Mouse (Mus musculus): ENCODE measurements around the gene Ripk3. TPM values are rescaled to one million over a fixed set of nuclear protein-coding genes. Genes with fewer than 3 reads are reported as not detected.

The Ripk3 gene
- total RNA-seq, 1 experiment, result 9.0 TPM

GRCm38 (mm10) chr14:55793461-55793860 lies 4.8 kb upstream of the Ripk3 start:
- H3K9me3 ChIP-seq (ENCODE audit: control insufficient read depth, insufficient read depth, low read depth, low read length), result peaks cover 4% of the 10 kb centered on the region; the same call in 1 of the 2 replicates
- DNase-seq (ENCODE audit: low read depth, low spot score), result no peak
- no peak overlapping the region for H3K27ac ChIP-seq (ENCODE audit: insufficient read depth, low read depth, low read length, poor library complexity, severe bottlenecking)
- no peak overlapping the region for H3K9ac ChIP-seq (ENCODE audit: insufficient read depth, low read depth, low read length, poor library complexity, severe bottlenecking)
- H3K4me1 ChIP-seq (ENCODE audit: control insufficient read depth in 2 of 2, insufficient read depth in 2 of 2, low read length in 2 of 2, poor library complexity in 1 of 2), result peaks cover 0 to 2% of the 10 kb centered on the region in 2 experiments; a peak in 1 of 4 replicates
- H3K4me3 ChIP-seq (ENCODE audit: insufficient read depth in 1 of 2, low read depth in 1 of 2, low read length in 2 of 2, poor library complexity in 1 of 2, severe bottlenecking in 1 of 2), result no peak overlapping the region
- H3K36me3 ChIP-seq (ENCODE audit: control insufficient read depth, insufficient read depth, low read length, poor library complexity, severe bottlenecking), result no peaks in the 10 kb centered on the region
- no peak for TF ChIP-seq ZC3H11A (IDR thresholded peaks at IDR 0.05; ENCODE audit: borderline replicate concordance, low read depth, low read length)
- no peak for TF ChIP-seq HCFC1 (IDR thresholded peaks at IDR 0.05; ENCODE audit: borderline replicate concordance, insufficient read depth, low read length)
- no peak for TF ChIP-seq MAFK (IDR thresholded peaks at IDR 0.05; ENCODE audit: insufficient read depth, low read depth, low read length)
- no peak for TF ChIP-seq ZNF384 (IDR thresholded peaks at IDR 0.05; ENCODE audit: low read depth, low read length)
- TF ChIP-seq CHD2 (IDR thresholded peaks at IDR 0.05; ENCODE audit: low read depth, low read length), result no peak
- in situ Hi-C loops (cut with MboI; ENCODE audit: low sequenced_read_pairs in 2 of 2, unreplicated experiment in 2 of 2), result no loop called here

DNA sequence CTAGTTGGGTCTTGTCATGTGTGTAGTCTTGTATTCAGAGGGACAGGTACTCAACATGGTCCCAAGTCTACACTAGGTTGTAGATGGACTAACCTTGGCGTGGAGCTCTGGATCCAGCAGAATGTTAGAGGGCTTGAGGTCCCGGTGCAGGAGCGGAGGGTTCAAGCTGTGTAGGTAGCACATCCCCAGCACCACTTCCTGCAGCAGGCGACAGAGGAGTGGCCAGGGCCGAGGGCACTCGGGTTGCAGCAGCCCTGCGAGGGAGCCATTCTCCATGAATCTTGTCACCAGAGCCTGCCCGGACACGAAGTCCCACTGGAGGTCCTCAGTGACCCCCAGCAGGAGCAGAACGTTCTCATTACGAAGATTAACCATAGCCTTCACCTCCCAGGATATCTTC lies 934 bp downstream of the Ripk3 start:
- Histone ChIP-seq H3K36me3 (ENCODE audit: control insufficient read depth, insufficient read depth, low read length, poor library complexity, severe bottlenecking) (no peaks in the 10 kb centered on the region; the same call in 1 of the 2 replicates), H3K4me1 (ENCODE audit: control insufficient read depth in 2 of 2, insufficient read depth in 2 of 2, low read length in 2 of 2, poor library complexity in 1 of 2) (peaks cover 0 to 7% of the 10 kb centered on the region in 2 experiments; a peak in 1 of 4 replicates), H3K27ac (ENCODE audit: insufficient read depth, low read depth, low read length, poor library complexity, severe bottlenecking) (no peak overlapping the region), H3K4me3 (ENCODE audit: insufficient read depth in 1 of 2, low read depth in 1 of 2, low read length in 2 of 2, poor library complexity in 1 of 2, severe bottlenecking in 1 of 2) (peak overlapping the region; percentile 57 to 60; a peak in 3 of 4 replicates), H3K9ac (ENCODE audit: insufficient read depth, low read depth, low read length, poor library complexity, severe bottlenecking) (no peak overlapping the region), H3K9me3 (ENCODE audit: control insufficient read depth, insufficient read depth, low read depth, low read length) (no peaks in the 10 kb centered on the region)
- TF ChIP-seq MAFK (IDR thresholded peaks at IDR 0.05; ENCODE audit: insufficient read depth, low read depth, low read length) (no peak), HCFC1 (IDR thresholded peaks at IDR 0.05; ENCODE audit: borderline replicate concordance, insufficient read depth, low read length) (no peak), CHD2 (IDR thresholded peaks at IDR 0.05; ENCODE audit: low read depth, low read length) (no peak), ZC3H11A (IDR thresholded peaks at IDR 0.05; ENCODE audit: borderline replicate concordance, low read depth, low read length) (no peak), ZNF384 (IDR thresholded peaks at IDR 0.05; ENCODE audit: low read depth, low read length) (no peak)
- DNase-seq (ENCODE audit: low read depth, low spot score), result no peak
- in situ Hi-C loops (cut with MboI; ENCODE audit: low sequenced_read_pairs in 2 of 2, unreplicated experiment in 2 of 2), result no loop called here

- Histone ChIP-seq H3K36me3 (ENCODE audit: control insufficient read depth, insufficient read depth, low read length, poor library complexity, severe bottlenecking) (no peaks in the 10 kb centered on the region; the same call in 1 of the 2 replicates), H3K27ac (ENCODE audit: insufficient read depth, low read depth, low read length, poor library complexity, severe bottlenecking) (no peak overlapping the region), H3K4me1 (ENCODE audit: control insufficient read depth in 2 of 2, insufficient read depth in 2 of 2, low read length in 2 of 2, poor library complexity in 1 of 2) (peaks cover 0 to 10% of the 10 kb centered on the region in 2 experiments; a peak in 1 of 4 replicates), H3K4me3 (ENCODE audit: insufficient read depth in 1 of 2, low read depth in 1 of 2, low read length in 2 of 2, poor library complexity in 1 of 2, severe bottlenecking in 1 of 2) (no peak overlapping the region), H3K9ac (ENCODE audit: insufficient read depth, low read depth, low read length, poor library complexity, severe bottlenecking) (no peak overlapping the region), H3K9me3 (ENCODE audit: control insufficient read depth, insufficient read depth, low read depth, low read length) (no peaks in the 10 kb centered on the region)
- no peak for TF ChIP-seq ZC3H11A (IDR thresholded peaks at IDR 0.05; ENCODE audit: borderline replicate concordance, low read depth, low read length)
- no peak for DNase-seq (ENCODE audit: low read depth, low spot score)
- in situ Hi-C loops (cut with MboI; ENCODE audit: low sequenced_read_pairs in 2 of 2, unreplicated experiment in 2 of 2), result no loop called here
Measured at GRCm38 (mm10) chr14:55785195-55785594, 3.5 kb downstream of the Ripk3 start.

DNA sequence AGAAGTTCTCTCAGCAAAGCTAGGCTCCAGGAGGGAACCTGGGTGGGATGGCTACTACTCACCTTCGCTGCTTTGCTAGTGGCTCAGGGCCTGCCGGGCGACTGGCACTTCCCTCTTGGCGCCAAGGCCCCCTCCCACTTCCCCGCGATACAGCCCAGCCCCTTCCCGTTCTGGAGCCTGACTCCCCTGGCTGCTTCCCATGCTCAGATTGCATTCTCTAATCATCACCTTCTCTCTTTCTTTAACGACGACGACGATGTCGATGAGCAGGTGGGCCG lies 4.8 kb downstream of the Ripk3 start, which contains the start of gene Adcy4:
TSS of gene Adcy4 (minus strand) at position 138 of the 278 bp plus-strand sequence.
- in situ Hi-C loops (cut with MboI; ENCODE audit: low sequenced_read_pairs in 2 of 2, unreplicated experiment in 2 of 2), result no loop called here
- Histone ChIP-seq H3K9me3 (ENCODE audit: control insufficient read depth, insufficient read depth, low read depth, low read length) (no peaks in the 10 kb centered on the region), H3K4me1 (ENCODE audit: control insufficient read depth in 2 of 2, insufficient read depth in 2 of 2, low read length in 2 of 2, poor library complexity in 1 of 2) (peaks cover 0 to 9% of the 10 kb centered on the region in 2 experiments; a peak in 1 of 4 replicates), H3K27ac (ENCODE audit: insufficient read depth, low read depth, low read length, poor library complexity, severe bottlenecking) (no peak within 1 kb of the TSS), H3K4me3 (ENCODE audit: insufficient read depth in 1 of 2, low read depth in 1 of 2, low read length in 2 of 2, poor library complexity in 1 of 2, severe bottlenecking in 1 of 2) (peak within 1 kb of the TSS; percentile 26 to 38; a peak in 3 of 4 replicates), H3K36me3 (ENCODE audit: control insufficient read depth, insufficient read depth, low read length, poor library complexity, severe bottlenecking) (no peaks in the 10 kb centered on the region; the same call in 1 of the 2 replicates), H3K9ac (ENCODE audit: insufficient read depth, low read depth, low read length, poor library complexity, severe bottlenecking) (no peak within 1 kb of the TSS)
- DNase-seq (ENCODE audit: low read depth, low spot score), result no peak
- TF ChIP-seq CHD2 (IDR thresholded peaks at IDR 0.05; ENCODE audit: low read depth, low read length) (no peak), ZC3H11A (IDR thresholded peaks at IDR 0.05; ENCODE audit: borderline replicate concordance, low read depth, low read length) (no peak), ZNF384 (IDR thresholded peaks at IDR 0.05; ENCODE audit: low read depth, low read length) (no peak), HCFC1 (IDR thresholded peaks at IDR 0.05; ENCODE audit: borderline replicate concordance, insufficient read depth, low read length) (no peak), MAFK (IDR thresholded peaks at IDR 0.05; ENCODE audit: insufficient read depth, low read depth, low read length) (no peak)

Data from ES-E14 (cell line).